Mouse (Mus musculus) cerebellum, adult (tissue): ENCODE results near the gene Ift81.

Experiments used
- ATAC-seq: cut with Nextera tagmentation; 2 replicates; pipeline ENCODE4 v1.9.2; 2017; ENCODE audit warnings: mild to moderate bottlenecking, moderate library complexity, mixed read lengths; ENCODE audit not compliant: insufficient number of reproducible peaks, low FRiP score, low TSS enrichment

The Ift81 gene

DNA sequence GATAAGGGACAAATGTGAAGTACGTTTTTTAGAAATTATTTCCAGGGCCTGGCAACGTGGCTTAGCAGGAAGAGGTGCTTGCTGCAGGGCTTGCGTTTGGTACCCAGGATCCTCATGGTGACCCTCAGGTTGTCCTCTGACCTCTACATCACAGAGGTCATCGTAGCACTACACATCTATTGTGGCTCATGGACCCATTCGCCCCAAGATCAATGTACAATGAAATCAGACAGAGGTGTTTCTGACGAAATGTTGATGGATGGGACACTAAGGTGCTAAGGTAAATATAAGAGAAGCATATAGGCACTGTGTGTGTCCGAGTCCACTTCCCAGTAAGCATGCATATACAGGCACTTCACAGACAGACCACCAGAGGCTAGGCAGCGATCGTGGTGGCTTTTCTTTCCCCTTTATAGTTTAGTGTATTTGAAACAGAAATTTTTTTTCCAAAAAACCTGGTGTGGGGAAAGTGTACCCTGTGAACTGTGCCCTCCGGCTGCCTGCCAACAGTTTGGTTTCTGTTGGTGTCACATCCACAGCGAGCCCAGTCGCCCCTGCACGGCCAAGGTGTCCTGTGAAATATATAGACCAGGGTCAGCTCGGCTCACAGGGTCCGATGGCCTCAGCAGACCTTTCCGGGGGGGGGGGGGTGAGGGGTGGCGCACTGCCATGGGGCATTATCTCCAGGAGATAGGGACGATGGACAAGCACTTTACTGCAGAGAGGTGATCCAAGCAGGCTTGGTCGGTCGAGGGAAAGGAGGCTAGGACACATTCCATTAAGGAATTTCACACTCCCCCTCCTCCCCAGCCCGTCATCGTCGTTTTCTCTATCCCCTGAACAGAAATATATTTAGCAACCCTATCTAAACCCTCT is 93.8 kb downstream of the Ift81 start:
- ATAC-seq, result no peak

DNA sequence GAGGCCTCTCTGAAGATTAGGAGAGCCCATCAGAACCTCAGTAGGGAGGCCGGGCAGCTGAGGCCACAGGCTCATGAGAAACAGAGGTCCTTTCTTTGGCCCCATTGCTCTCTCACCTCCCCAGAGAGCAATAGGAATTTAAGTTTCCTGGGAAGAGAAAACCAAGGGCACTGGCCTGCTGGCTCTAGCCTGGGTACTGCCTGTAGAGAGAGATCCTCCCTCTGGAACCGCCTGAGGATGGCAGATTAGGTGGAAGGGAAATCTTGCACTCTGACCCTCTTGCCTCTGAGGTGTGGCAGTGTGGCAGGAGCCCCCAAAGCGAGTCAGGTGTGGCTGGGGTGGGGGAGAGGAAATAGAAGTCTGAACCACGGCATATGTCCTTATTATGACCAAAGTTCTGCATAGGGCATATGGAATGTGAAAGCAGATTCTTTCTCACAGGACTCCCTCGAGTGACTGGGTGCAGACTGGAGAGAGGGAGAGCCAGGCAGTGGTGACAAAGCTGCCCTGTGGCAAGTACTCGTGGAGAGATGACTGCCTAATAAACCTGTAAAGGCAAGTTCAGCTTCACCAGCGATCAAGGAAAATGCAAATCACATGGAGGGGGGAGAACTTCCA is 95.2 kb downstream of the Ift81 start:
- ATAC-seq, result no peak

DNA sequence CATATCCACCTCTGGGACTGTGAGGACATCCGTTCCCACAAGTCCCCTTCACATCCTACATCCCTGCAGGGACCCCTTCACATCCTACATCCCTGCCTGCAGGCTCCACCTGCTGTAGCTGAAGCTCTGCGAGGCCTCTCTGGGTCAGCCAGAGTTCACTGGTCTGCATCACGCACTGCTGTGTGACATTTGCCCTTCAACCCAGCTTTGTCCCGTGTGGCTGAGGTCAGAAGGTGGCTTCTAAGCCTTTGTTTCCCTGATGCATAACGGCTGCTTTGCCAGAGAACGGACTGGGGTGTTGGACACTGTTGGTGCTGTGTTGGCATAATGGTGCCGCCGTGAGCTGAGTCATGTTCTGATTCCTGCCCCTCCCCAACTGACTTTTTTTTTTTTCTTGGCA is 96.1 kb downstream of the Ift81 start:
- no peak for ATAC-seq

DNA sequence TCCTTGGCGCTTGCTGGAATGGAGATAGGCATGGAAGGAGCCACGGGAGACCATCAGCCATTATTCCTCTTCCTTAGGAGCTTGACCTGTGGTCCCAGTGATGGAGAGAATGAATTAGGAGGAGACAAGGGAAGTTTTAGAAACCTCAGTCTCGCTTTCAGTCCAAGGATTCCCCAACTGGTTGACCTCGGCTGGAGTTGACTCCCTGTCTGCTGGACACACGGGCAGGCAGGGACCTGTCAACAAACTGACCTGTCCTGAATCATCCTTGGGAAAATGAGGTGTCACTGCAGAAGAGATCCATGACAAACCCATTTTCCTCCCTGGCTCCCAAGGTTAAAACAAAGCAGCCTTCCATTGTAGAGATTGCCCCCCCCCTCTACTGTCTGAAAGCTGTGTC is 97.4 kb downstream of the Ift81 start:
- no peak for ATAC-seq

DNA sequence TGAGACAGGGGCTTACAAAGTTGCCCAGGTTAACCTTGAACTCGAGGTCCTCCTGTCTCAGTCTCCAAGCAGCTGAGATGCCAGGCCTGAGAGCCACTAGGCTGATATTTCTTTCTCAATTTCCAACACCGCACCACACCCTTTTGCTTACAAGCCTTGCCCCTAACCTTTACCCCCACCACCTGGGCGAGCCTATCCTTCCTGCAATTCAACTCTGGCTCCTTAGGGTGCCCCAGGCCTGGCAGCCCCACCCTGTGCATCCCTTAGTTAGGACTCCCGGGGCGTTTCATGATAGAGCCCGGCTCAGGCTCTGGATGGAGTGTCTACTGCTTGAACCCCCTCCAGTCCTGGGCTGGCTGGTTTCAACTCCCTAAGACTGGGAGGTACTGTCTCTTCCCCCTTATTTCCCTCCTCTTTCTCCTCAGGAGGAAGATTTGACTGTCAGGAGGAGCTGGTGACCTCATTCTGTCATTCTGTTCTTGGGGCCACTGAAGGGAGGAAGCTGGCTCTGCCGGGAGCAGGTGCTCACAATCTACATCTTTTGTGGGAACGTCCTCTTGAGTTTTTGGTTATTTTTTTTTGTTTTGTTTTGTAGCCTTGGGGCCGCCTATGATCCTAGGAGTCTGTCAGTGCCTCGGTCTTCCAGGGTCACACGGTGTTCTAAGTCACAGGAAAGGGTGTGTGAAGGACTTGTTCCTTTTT is 98.1 kb downstream of the Ift81 start:
- no peak for ATAC-seq

DNA sequence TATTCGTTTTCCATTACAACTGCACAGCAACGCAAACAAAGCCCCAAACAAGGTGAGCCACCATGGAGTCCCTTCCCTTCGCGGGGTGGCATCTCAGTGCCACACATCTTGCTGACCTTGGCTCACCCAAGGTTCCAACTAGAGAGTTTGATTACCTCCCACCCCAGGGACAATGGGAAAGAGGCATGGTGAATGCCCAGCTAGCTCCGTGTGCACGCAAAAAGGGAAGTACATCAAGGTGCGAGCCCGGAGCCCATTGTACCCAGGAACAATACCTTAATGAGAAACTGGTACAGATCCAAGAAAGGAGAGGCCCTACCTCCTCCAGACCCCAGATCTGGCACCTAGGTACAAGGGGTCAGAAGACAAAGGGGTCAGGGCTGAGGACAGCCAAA is 100.2 kb downstream of the Ift81 start:
- ATAC-seq, result no peak

DNA sequence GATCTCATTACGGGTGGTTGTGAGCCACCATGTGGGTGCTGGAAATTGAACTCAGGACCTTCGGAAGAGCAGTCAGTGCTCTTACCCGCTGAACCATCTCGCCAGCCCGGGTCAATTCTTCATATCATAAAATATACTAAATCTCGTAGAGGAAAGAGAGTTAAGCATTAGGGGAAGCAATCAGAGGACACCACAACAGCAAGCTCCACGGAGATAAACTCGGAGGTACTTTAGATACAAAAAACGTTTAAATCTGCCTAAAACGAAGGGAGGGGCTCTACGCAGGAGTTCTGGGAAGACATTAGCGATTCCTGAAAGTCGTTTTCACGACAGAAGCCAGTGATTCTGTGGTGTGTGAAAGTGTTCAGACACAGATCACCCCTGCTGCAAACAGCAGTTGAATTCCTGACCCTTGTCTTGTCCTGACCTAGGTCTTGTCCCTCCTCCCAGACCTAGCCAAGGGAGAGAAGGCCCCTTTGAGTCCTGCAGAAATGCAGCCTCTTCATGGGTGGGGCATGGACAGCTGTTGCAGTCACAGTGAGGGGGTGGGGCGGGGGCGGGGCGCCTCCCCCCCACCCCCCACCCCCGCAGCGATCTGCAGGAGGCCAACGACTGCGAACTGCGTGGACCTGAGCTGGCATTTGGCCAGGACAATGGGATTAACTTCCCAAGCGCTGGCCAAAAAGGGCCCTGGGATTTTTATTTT is 100.7 kb downstream of the Ift81 start:
- ATAC-seq, result no peak

DNA sequence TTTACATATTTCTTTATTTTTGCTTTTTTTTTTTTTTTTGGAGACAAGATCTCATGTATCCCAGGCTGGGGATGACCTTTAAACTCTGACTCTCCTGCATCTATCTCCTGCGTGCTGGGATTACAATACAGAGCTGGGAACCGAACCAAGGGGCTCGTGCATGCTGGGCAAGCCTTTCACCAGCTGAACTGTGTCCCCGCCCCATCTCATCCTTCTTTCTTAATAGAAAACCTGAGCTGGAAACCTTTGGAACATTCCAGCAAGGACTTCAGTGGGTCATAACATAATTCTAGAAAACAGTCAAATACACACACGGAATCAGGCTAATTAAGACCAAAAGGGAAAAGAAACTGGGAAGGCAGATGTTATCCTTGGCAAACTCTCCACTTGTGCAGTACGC is 102.3 kb downstream of the Ift81 start:
- no peak for ATAC-seq

DNA sequence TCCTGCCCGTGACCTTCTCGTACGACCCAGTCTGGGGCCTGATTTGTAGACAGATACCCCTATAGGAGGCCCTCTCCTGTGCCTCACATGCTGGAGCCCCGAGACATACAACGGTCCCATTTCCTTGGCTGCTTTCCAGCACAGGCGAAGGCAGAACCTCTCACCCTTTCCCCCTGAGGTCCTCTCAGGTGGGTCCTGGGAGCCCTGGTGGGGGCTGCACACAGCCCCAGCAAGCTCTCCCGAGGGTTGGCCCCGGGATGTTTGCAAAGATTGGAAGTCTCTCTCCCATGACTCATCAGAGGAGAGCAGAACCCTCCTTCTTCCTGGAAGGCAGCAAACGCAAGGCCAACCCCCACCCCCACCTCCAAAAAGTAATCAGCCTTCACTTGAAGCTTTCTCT is 102.9 kb downstream of the Ift81 start:
- ATAC-seq, result no peak

DNA sequence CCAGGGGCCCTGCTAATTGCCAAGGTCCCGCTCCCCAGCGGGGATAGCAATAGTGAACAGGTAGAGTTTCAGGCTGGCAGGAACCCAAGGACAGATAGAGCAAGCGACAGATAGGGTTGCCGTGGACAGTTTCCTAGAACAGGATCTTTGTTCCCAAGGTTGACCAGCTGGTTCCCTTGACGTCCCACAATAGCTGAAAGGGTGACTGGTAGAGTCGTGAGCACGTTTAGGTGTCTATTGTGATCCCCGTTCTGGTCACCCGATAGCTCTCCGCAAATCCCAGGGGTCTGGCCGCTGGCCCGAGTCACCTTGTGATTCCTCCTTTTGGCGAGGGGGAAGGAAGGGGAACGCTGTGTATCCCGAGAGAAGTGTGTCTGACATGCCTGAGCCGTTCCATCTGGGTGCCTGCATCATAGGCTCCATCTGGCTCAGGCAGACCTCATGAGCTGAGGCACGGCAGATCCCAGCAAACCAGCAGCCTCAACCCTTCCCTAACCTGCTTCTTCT is 103.6 kb downstream of the Ift81 start:
- peak; percentile 54; the same call in 1 of the 2 replicates for ATAC-seq

DNA sequence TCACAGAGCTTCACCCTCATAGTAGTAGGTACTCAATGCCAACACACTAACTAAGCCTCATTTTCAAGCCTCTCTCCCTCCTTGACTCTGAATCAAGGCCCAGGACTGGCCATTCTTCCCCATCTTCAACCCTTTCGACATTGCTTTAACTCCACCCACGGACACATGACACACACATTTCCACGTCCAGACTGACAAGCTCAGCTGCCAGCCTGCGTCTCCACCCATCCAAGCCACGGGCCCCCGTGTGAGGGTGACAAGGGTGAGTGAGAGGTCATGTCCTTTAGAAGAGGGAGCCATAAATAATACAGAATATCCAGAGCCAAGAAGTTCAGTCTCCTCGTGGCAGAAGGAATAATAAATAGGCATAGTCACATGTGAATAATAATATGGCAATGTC is 104.7 kb downstream of the Ift81 start:
- no peak for ATAC-seq

DNA sequence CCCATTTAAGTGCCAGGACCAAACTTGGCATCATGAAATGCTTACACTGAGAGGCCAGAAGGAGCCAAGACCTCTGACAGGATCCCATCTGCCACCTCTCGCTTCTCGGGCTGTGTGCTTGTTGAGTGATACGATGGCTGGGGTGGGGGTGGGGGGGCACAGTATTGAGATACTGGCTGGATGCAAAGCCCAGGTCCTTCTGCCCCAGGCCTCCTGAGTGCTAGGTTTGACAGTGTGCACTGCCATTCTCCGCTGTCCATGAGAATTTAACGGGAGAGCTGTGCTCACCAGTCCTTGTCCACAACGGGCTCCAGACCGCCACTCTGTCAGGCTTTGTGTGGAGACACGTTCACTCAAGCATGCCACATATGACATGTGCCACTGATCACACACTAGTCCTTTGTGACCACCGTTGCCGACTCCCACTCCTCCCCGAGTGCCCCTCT is 105.4 kb downstream of the Ift81 start:
- peak; percentile 79 for ATAC-seq

DNA sequence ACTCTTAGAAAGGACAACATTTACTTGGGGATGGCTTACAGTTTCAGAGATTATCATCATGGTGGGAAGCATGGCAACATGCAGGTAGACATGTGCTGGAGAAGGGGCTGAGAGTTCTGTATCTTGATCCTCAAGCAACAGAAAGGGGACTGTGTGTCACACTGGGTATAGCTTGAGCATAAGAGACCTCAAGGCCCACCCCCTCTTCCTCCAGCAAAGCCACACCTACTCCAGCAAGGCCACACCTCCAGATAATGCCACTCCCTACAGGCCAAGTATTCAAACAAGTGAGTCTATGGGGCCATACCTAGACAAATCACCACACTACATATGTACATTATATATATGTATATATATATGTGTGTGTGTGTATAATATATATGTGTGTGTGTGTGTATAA is 106.9 kb downstream of the Ift81 start:
- no peak for ATAC-seq

DNA sequence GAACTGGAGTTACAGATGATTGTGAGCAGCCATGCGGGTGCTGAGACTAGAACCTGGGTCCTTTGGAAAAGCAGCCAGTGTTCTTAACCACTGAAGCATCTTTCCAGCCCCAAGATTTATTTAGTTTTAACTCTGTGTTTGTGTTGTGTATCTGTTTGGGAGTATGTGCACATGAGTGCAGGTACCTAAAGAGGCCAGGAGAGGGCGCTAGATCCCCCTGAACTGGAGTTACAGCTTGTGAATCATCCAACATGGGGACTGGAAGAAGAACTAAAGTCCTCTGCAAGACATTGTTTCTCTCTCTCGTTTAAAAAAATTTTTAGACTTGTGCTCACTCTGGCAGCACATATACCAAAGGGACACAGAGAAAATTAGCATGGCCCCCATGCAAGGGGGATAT is 107.9 kb downstream of the Ift81 start:
- ATAC-seq, result no peak

DNA sequence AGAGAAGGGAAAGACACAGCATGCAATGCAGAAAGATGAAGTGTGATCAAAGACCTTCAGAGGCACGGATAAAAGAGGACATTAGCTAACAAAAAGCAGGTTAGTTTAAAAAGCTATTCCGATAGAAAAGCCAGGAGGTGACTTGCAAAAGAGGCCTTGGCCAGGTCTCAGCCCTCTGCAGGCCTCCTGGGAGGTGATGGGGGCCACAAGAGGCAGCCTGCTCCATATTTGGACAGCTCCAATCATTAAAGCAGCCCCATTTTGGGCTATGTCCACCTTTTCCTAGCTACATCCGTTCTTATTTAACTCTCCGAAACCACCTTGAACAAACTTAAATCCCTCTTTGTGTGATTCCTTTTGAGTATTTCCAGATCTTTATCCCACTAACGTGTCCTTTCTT is 108.8 kb downstream of the Ift81 start:
- no peak for ATAC-seq

DNA sequence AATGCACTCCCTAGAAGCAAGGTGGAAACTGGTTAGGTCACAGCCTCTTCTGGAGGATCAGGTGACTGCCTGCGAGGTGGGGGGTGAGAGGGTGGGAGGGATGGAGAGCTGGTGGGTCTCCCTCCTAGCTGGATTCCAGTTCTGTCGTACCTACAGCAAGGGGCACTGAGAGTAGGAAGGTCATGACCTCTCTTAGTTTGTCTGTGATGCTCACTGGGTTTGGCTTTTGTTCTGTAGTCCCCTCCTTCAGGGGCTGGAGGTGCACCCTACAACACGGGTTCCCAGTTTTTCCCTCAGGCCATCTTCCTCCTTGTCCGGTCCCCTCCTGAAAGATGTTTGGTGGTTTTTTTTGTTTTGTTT is 110.6 kb downstream of the Ift81 start:
- ATAC-seq, result no peak

DNA sequence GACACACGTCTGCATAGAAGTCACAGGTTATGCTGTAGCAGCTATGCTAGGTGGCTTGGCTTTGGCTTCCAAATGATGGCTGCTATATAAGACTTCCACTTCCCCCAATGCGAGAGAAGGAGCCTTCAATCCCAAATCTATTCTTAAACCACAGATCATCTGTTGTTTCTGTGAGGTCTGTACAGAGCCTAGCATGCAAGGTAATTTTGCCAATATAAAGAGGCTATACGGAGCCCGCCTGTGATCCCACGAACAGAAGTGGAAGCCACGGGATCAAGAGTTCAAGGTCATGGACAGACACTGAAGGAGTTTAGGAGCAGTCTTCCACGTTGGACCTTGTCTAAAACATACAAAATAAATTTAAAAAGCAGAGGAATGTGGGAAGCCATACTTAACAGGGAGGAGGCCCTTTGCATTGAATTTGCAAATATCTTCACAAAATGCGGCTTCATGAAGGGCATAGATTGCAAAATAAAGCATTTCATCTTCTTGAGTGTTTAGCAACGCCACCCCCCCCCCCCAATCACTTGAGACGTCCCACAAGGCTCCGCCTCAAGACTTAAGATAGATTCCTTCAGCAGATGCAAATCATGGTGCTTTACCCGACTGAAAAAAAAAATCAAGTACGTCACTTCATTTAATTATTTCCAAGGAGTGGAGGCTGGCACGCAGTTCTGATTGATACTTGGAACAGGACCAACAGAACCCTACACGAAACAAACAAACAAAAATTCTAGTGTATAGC is 111.1 kb downstream of the Ift81 start:
- no peak for ATAC-seq

DNA sequence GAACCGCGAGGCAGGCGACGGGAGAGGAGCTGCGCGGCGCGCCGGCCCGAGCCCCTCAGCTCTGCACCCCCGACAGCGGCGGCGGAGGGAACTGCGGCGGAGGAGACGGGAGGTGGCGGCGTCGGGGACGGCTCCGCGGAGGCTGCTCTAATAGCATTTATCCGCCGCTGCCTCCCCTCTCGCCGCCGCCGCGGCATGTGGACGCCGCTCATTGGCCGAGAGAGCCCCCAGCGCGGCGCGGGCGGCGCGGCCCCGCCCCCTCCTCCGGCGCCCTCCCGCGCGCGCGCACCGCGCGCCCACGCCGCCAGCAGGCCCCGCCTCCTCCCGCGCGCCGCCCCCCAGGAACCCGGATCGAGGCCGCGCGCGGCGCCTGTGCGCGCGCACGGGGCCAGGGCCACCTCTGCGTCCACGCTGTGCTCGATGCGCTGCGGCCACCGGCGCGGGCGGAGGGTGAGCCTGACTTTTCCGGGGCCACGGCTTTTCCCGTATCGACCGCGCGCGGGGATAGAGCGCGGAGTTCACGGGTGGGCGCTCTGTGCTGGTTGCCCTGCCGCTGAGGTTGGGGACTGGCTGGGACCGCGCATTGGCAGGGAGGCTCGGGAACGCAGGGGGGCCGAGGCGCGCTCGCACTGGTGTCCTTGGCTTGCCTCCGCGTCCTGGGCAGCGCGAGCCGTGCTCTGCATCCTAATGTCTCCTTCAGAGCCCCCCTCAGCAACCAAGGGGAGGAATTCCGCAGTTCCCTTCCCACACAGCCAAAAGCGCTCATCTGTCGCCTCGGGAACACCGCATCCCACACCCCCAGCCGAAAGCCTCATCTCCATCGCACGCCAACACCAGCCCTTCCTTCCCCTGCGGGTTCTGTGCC is 112.0 kb downstream of the Ift81 start, which contains the start of gene Atp2a2:
Gene Atp2a2, minus strand, starts transcription at position 149 of the 865 bp plus-strand sequence.
- peak; percentile 80 for ATAC-seq
